ENCODE assay signal across 8 mouse cellular contexts in the genomic region with DNA sequence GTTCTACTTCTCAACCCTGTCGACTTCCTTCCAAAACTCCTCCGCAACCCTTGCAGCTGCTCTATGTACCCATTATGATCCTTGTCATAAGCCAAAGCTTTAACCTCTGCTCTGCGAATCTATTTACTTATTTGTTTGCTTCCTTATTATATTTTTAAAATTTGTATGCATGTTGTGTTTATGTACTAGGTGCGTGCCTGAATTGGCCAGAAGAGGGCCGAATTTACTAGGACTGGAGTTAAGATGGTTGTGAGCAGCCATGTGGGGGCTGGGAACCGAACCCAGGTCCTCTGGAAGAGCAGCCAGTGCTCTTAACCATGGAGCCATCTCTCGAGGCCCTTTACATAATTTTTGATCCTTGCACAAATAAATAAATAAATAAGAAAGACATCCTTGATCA. TPM values are rescaled to one million over a fixed set of nuclear protein-coding genes. Genes with fewer than 3 reads are reported as not detected.
DNase-seq lines count a peak whose midpoint lies in the region; ATAC-seq and TF ChIP-seq lines count a peak whose summit lies in the region.

No protein-coding gene starts in this region.

- H3K4me2 ChIP-seq in intestine, embryonic 15.5 days (replicated peaks): peak overlapping the region; percentile 68
- H3K4me2 ChIP-seq in neural tube, embryonic 12.5 days (replicated peaks): peak overlapping the region; percentile 64

- TF ChIP-seq CTCF in left cerebral cortex, adult 2 months (IDR thresholded peaks at IDR 0.05): no peak; the same call in 1 of the 2 replicates
- no peak for TF ChIP-seq CTCF in cortical plate, adult 2 months (IDR thresholded peaks at IDR 0.05; ENCODE audit: extremely low read depth, insufficient read depth, low read length)

- H3K4me3 ChIP-seq in left cerebral cortex, adult 2 months: peak overlapping the region; percentile 79
- H3K4me3 ChIP-seq in cortical plate, adult 2 months (ENCODE audit: insufficient read depth, low read length): peak overlapping the region; percentile 78
- H3K4me3 ChIP-seq in intestine, embryonic 15.5 days (replicated peaks): peak overlapping the region; percentile 60
- H3K4me3 ChIP-seq in neural tube, embryonic 12.5 days: peak overlapping the region; percentile 69

- DNase-seq in left cerebral cortex, adult 2 months (ENCODE audit: extremely low spot score in 1 of 2, low spot score in 2 of 2): no peak
- no peak for DNase-seq in left cerebral cortex, postnatal 10 days (ENCODE audit: extremely low spot score in 1 of 2, low spot score in 2 of 2)
- DNase-seq in layer of hippocampus, adult 11-12 months (ENCODE audit: low spot score): no peak
- no peak for DNase-seq in urinary bladder, postnatal 4 days (ENCODE audit: low spot score in 2 of 2)
- no peak for DNase-seq in kidney, adult 11 months

- H3K36me3 ChIP-seq in intestine, embryonic 15.5 days: no peaks in the 10 kb centered on the region
- H3K36me3 ChIP-seq in neural tube, embryonic 12.5 days: no peaks in the 10 kb centered on the region

- no peak for TF ChIP-seq POLR2A in cortical plate, adult 2 months (IDR thresholded peaks at IDR 0.05; ENCODE audit: extremely low read depth, insufficient read depth, low read length)

- no peaks in the 10 kb centered on the region for H3K9me3 ChIP-seq in intestine, embryonic 15.5 days
- no peaks in the 10 kb centered on the region for H3K9me3 ChIP-seq in neural tube, embryonic 12.5 days

- H3K9ac ChIP-seq in intestine, embryonic 15.5 days: peak overlapping the region; percentile 65
- H3K9ac ChIP-seq in neural tube, embryonic 12.5 days: peak overlapping the region; percentile 77

- 40% methylated on average over 7 of the region's 7 CpGs for WGBS in intestine, embryonic 15.5 days
- 44% methylated on average over 7 of the region's 7 CpGs for WGBS in neural tube, embryonic 12.5 days

- H3K4me1 ChIP-seq in cortical plate, adult 2 months (ENCODE audit: control insufficient read depth, insufficient read depth, low read length): 0 out of 2 replicates have a peak, but pooled peaks cover 1% of the 10 kb centered on the region
- H3K4me1 ChIP-seq in intestine, embryonic 15.5 days (replicated peaks): peaks cover 3% of the 10 kb centered on the region; the same call in 1 of the 2 replicates
- H3K4me1 ChIP-seq in neural tube, embryonic 12.5 days: peaks cover 4% of the 10 kb centered on the region; the same call in 1 of the 2 replicates

- peak overlapping the region; percentile 90 for H3K27ac ChIP-seq in left cerebral cortex, adult 2 months
- 0 out of 2 replicates have a peak overlapping the region, but pooled peaks have one; percentile 11 for H3K27ac ChIP-seq in cortical plate, adult 2 months (ENCODE audit: insufficient read depth, low read length)
- H3K27ac ChIP-seq in intestine, embryonic 15.5 days: peak overlapping the region; percentile 64
- H3K27ac ChIP-seq in neural tube, embryonic 12.5 days: 0 out of 2 replicates have a peak overlapping the region, but pooled peaks have one; percentile 54

- ATAC-seq in intestine, embryonic 15.5 days: no peak
- ATAC-seq in neural tube, embryonic 12.5 days (ENCODE audit: low FRiP score, low read depth): 0 out of 2 replicates have a peak, but pooled peaks have one; percentile 3

- H3K27me3 ChIP-seq in intestine, embryonic 15.5 days (replicated peaks): no peaks in the 10 kb centered on the region
- H3K27me3 ChIP-seq in neural tube, embryonic 12.5 days (replicated peaks): no peaks in the 10 kb centered on the region

- intact Hi-C loops in left cerebral cortex, adult 2 months (cut with DNase I): loop anchor here (5.0 kb wide), 2 partner anchors 39 to 179 kb away; a partner anchor contains a TSS
- intact Hi-C loops in left cerebral cortex, postnatal 10 days (cut with DNase I): no loop called here

RNA-seq across cellular contexts. Expression of a gene that starts 0.5 kb away (rescaled TPM):
- 10 to 100 TPM; 29.2 to 31.5 TPM for total RNA-seq in left cerebral cortex, adult 2 months (2021)
- 10 to 100 TPM; 20.2 to 26.0 TPM for total RNA-seq in left cerebral cortex, postnatal 10 days (2021)
- polyA plus RNA-seq in cortical plate, adult 2 months (2012; rRNA removed): 33.5 and 34.2 TPM in 2 replicates
- polyA plus RNA-seq in intestine, embryonic 15.5 days (2015; fragmentation: Nextera tagmentation; extraction: Ambion mirVana): 15.1 and 15.4 TPM in 2 replicates
- polyA plus RNA-seq in neural tube, embryonic 12.5 days (2016; fragmentation: Nextera tagmentation; extraction: Ambion mirVana): 23.3 and 25.6 TPM in 2 replicates

RNA-seq across cellular contexts. Expression of a gene that starts 2.4 kb away (rescaled TPM):
- total RNA-seq in left cerebral cortex, adult 2 months (2021): not detected
- not detected for total RNA-seq in left cerebral cortex, postnatal 10 days (2021)
- polyA plus RNA-seq in cortical plate, adult 2 months (2012; rRNA removed): 0.23 and 0.29 TPM in 2 replicates
- 1.6 and 2.9 TPM in 2 replicates for polyA plus RNA-seq in intestine, embryonic 15.5 days (2015; fragmentation: Nextera tagmentation; extraction: Ambion mirVana)
- not detected in 2 replicates for polyA plus RNA-seq in neural tube, embryonic 12.5 days (2016; fragmentation: Nextera tagmentation; extraction: Ambion mirVana)

RNA-seq across cellular contexts. Expression of a gene that starts 17.0 kb away (rescaled TPM):
- total RNA-seq in left cerebral cortex, adult 2 months (2021): not detected
- not detected for total RNA-seq in left cerebral cortex, postnatal 10 days (2021)
- polyA plus RNA-seq in cortical plate, adult 2 months (2012; rRNA removed): not detected in 2 replicates
- polyA plus RNA-seq in intestine, embryonic 15.5 days (2015; fragmentation: Nextera tagmentation; extraction: Ambion mirVana): 0.26 and 0.35 TPM in 2 replicates
- polyA plus RNA-seq in neural tube, embryonic 12.5 days (2016; fragmentation: Nextera tagmentation; extraction: Ambion mirVana): 0.18 and 0.49 TPM in 2 replicates

RNA-seq across cellular contexts. Expression of a gene that starts 27.7 kb away (rescaled TPM):
- total RNA-seq in left cerebral cortex, adult 2 months (2021): not detected
- under 1 TPM; 0.43 to 0.58 TPM for total RNA-seq in left cerebral cortex, postnatal 10 days (2021)
- polyA plus RNA-seq in cortical plate, adult 2 months (2012; rRNA removed): 0.54 and 0.55 TPM in 2 replicates
- polyA plus RNA-seq in intestine, embryonic 15.5 days (2015; fragmentation: Nextera tagmentation; extraction: Ambion mirVana): 0.21 and 0.31 TPM in 2 replicates
- polyA plus RNA-seq in neural tube, embryonic 12.5 days (2016; fragmentation: Nextera tagmentation; extraction: Ambion mirVana): 0.28 TPM in 1 of 2 replicates, not detected in the other

RNA-seq across cellular contexts. Expression of a gene that starts 32.3 kb away (rescaled TPM):
- total RNA-seq in left cerebral cortex, adult 2 months (2021): 10 to 100 TPM; 15.8 TPM
- 10 to 100 TPM; 13.0 to 14.1 TPM for total RNA-seq in left cerebral cortex, postnatal 10 days (2021)
- polyA plus RNA-seq in cortical plate, adult 2 months (2012; rRNA removed): 22.8 and 24.6 TPM in 2 replicates
- 26.2 TPM in 2 replicates for polyA plus RNA-seq in intestine, embryonic 15.5 days (2015; fragmentation: Nextera tagmentation; extraction: Ambion mirVana)
- polyA plus RNA-seq in neural tube, embryonic 12.5 days (2016; fragmentation: Nextera tagmentation; extraction: Ambion mirVana): 31.5 and 33.0 TPM in 2 replicates

Comparison
In these comparisons a context has a peak if more than half of its experiments do, and no peak if none do; other contexts are left out.
1. H3K27ac ChIP-seq: peak in every context shown above with its lines; median percentile 90 in left cerebral cortex, adult 2 months; 64 in intestine, embryonic 15.5 days; 54 in neural tube, embryonic 12.5 days; 11 in cortical plate, adult 2 months.